Mouse (Mus musculus) embryonic facial prominence, embryonic 11.5 days (tissue): ENCODE data around the gene Mxd4. TPM values are rescaled to one million over a fixed set of nuclear protein-coding genes. Genes with fewer than 3 reads are reported as not detected.

ENCODE experiments used
- ATAC-seq: fragments of 200-750 bp; cut with Nextera tagmentation; replicated peaks from 2 replicates; pipeline ENCODE4 v1.8.0; 2017; ENCODE audit warnings: low read depth; ENCODE audit not compliant: insufficient number of reproducible peaks, low FRiP score, low TSS enrichment
- DNase-seq: peaks from one replicate; pipeline ENCODE4 v3.0.0-alpha.2; 2015; ENCODE audit warnings: low spot score
- H3K27ac ChIP-seq: fragments of 300-500 bp; sonication (generic); replicated peaks from 2 replicates; pipeline ENCODE4 v1.5.1; 2014; ENCODE audit warnings: mild to moderate bottlenecking, low read depth, low read length, control low read depth
- H3K27me3 ChIP-seq: fragments of 300-500 bp; sonication (generic); 2 replicates; pipeline ENCODE4 v1.6.1; 2014; ENCODE audit warnings: mild to moderate bottlenecking, low read length, moderate library complexity, mixed read lengths; ENCODE audit not compliant: control insufficient read depth, insufficient read depth
- H3K36me3 ChIP-seq: fragments of 300-500 bp; sonication (generic); replicated peaks from 2 replicates; pipeline ENCODE4 v1.6.1; 2014; ENCODE audit warnings: low read depth, mild to moderate bottlenecking, low read length, moderate library complexity, mixed read lengths; ENCODE audit not compliant: control insufficient read depth, insufficient read depth
- H3K4me1 ChIP-seq: fragments of 300-500 bp; sonication (generic); 2 replicates; pipeline ENCODE4 v1.6.1; 2014; ENCODE audit warnings: low read length, mixed read lengths; ENCODE audit not compliant: control insufficient read depth, insufficient read depth
- H3K4me2 ChIP-seq: fragments of 300-500 bp; sonication (generic); 2 replicates; pipeline ENCODE4 v1.6.1; 2014; ENCODE audit warnings: low read depth, mild to moderate bottlenecking, control low read depth, low read length, moderate library complexity
- H3K4me3 ChIP-seq: fragments of 300-500 bp; sonication (generic); 2 replicates; pipeline ENCODE4 v1.5.1; 2014; ENCODE audit warnings: low read depth, low read length, control low read depth
- H3K9ac ChIP-seq: fragments of 300-500 bp; sonication (generic); replicated peaks from 2 replicates; pipeline ENCODE4 v1.6.1; 2014; ENCODE audit warnings: mild to moderate bottlenecking, control low read depth, low read length
- H3K9me3 ChIP-seq: fragments of 300-500 bp; sonication (generic); replicated peaks from 2 replicates; pipeline ENCODE4 v1.6.1; 2016; ENCODE audit warnings: mild to moderate bottlenecking, low read length, inconsistent platforms, mixed read lengths; ENCODE audit not compliant: control insufficient read depth
- WGBS: fragments of 180-500 bp; shearing (Covaris S2); extraction: QIAGEN DNeasy Blood & Tissue Kit; methylation state at CpG from one replicate; pipeline ENCODE4 v1.1.7; 2014; 5-methylcytosine and 5-hydroxymethylcytosine counted together
- polyA plus RNA-seq: library from polyadenylated mRNA; unstranded; fragments of >200 nt; fragmentation: Nextera tagmentation; extraction: Ambion mirVana; gene quantifications from 2 replicates; pipeline ENCODE4 v1.2.1, GENCODE M21; 2014

The Mxd4 gene
- polyA plus RNA-seq, 1 experiment from 2014 or later: 17.7 TPM

- no peaks in the 10 kb centered on the region for H3K9me3 ChIP-seq
- 81% methylated on average over 7 of the region's 7 CpGs for WGBS
- H3K4me1 ChIP-seq: no peaks in the 10 kb centered on the region
- no peaks in the 10 kb centered on the region for H3K27me3 ChIP-seq
- no peak overlapping the region for H3K9ac ChIP-seq
- no peak for ATAC-seq
- H3K4me3 ChIP-seq: no peak overlapping the region
- no peak for DNase-seq
- no peaks in the 10 kb centered on the region for H3K36me3 ChIP-seq
- H3K4me2 ChIP-seq: no peak overlapping the region
- no peak overlapping the region for H3K27ac ChIP-seq
These were observed 8.9 kb upstream of the Mxd4 start for GRCm38 (mm10) chr5:34196423-34196822.

- H3K4me1 ChIP-seq: no peaks in the 10 kb centered on the region
- H3K9me3 ChIP-seq: no peaks in the 10 kb centered on the region
- H3K9ac ChIP-seq: no peak overlapping the region
- H3K36me3 ChIP-seq: no peaks in the 10 kb centered on the region
- no peaks in the 10 kb centered on the region for H3K27me3 ChIP-seq
- DNase-seq: no peak
- ATAC-seq: no peak
- H3K4me3 ChIP-seq: no peak overlapping the region
- no peak overlapping the region for H3K27ac ChIP-seq
- WGBS: 94% methylated on average over 12 of the region's 12 CpGs
- no peak overlapping the region for H3K4me2 ChIP-seq
These were observed 8.3 kb upstream of the Mxd4 start for GRCm38 (mm10) chr5:34195786-34196185.

GRCm38 (mm10) chr5:34194975-34195662, 7.6 kb upstream of the Mxd4 start:
- Histone ChIP-seq H3K4me2 (no peak overlapping the region), H3K4me1 (no peaks in the 10 kb centered on the region), H3K27ac (no peak overlapping the region), H3K9ac (no peak overlapping the region), H3K27me3 (no peaks in the 10 kb centered on the region), H3K36me3 (no peaks in the 10 kb centered on the region), H3K4me3 (no peak overlapping the region), H3K9me3 (no peaks in the 10 kb centered on the region)
- no peak for ATAC-seq
- DNase-seq: no peak
- WGBS: 82% methylated on average over 6 of the region's 6 CpGs

GRCm38 (mm10) chr5:34194426-34194825, 6.9 kb upstream of the Mxd4 start:
- ATAC-seq (no peak), DNase-seq (no peak)
- Histone ChIP-seq H3K27ac (no peak overlapping the region), H3K9me3 (no peaks in the 10 kb centered on the region), H3K9ac (no peak overlapping the region), H3K4me3 (no peak overlapping the region), H3K4me2 (no peak overlapping the region), H3K4me1 (no peaks in the 10 kb centered on the region), H3K36me3 (no peaks in the 10 kb centered on the region), H3K27me3 (no peaks in the 10 kb centered on the region)
- WGBS: 58% methylated on average over 1 of the region's 1 CpGs

GRCm38 (mm10) chr5:34191843-34192242, 4.3 kb upstream of the Mxd4 start:
- no peak overlapping the region for H3K9ac ChIP-seq
- no peak overlapping the region for H3K4me2 ChIP-seq
- no peaks in the 10 kb centered on the region for H3K4me1 ChIP-seq
- H3K4me3 ChIP-seq: no peak overlapping the region
- H3K9me3 ChIP-seq: no peaks in the 10 kb centered on the region
- H3K36me3 ChIP-seq: no peaks in the 10 kb centered on the region
- H3K27me3 ChIP-seq: no peaks in the 10 kb centered on the region
- 75% methylated on average over 4 of the region's 4 CpGs for WGBS
- DNase-seq (no peak), ATAC-seq (no peak)
- no peak overlapping the region for H3K27ac ChIP-seq

GRCm38 (mm10) chr5:34191021-34191420, 3.5 kb upstream of the Mxd4 start:
- Histone ChIP-seq H3K4me1 (0 out of 2 replicates have a peak, but pooled peaks cover 3% of the 10 kb centered on the region), H3K4me3 (no peak overlapping the region), H3K27me3 (no peaks in the 10 kb centered on the region), H3K4me2 (no peak overlapping the region), H3K9me3 (no peaks in the 10 kb centered on the region), H3K27ac (no peak overlapping the region), H3K36me3 (no peaks in the 10 kb centered on the region), H3K9ac (no peak overlapping the region)
- ATAC-seq: no peak
- WGBS: 44% methylated on average over 4 of the region's 4 CpGs
- DNase-seq: no peak

- H3K27me3 ChIP-seq: no peaks in the 10 kb centered on the region
- H3K4me3 ChIP-seq: no peak overlapping the region
- no peak for DNase-seq
- no peak overlapping the region for H3K9ac ChIP-seq
- ATAC-seq: no peak
- H3K9me3 ChIP-seq: no peaks in the 10 kb centered on the region
- 50% methylated on average over 1 of the region's 1 CpGs for WGBS
- H3K36me3 ChIP-seq: no peaks in the 10 kb centered on the region
- H3K4me1 ChIP-seq: 0 out of 2 replicates have a peak, but pooled peaks cover 3% of the 10 kb centered on the region
- H3K4me2 ChIP-seq: no peak overlapping the region
- no peak overlapping the region for H3K27ac ChIP-seq
These were observed 2.0 kb upstream of the Mxd4 start for GRCm38 (mm10) chr5:34189521-34189920.

- DNase-seq (no peak), ATAC-seq (no peak)
- Histone ChIP-seq H3K36me3 (no peaks in the 10 kb centered on the region), H3K27ac (no peak overlapping the region), H3K4me3 (no peak overlapping the region), H3K4me1 (0 out of 2 replicates have a peak, but pooled peaks cover 3% of the 10 kb centered on the region), H3K9me3 (no peaks in the 10 kb centered on the region), H3K9ac (no peak overlapping the region), H3K4me2 (no peak overlapping the region; the same call in 1 of the 2 replicates), H3K27me3 (no peaks in the 10 kb centered on the region)
- WGBS: 81% methylated on average over 2 of the region's 2 CpGs
These were observed 1.3 kb upstream of the Mxd4 start for GRCm38 (mm10) chr5:34188856-34189255.
